Mouse (Mus musculus) neural tube, embryonic 10.5 days (tissue): ENCODE measurements at regions not wholly inside any gene's neighbourhood (a gene's known extent, or its start where the extent isn't known, plus 50 kb on each side); places are given as distances from the start of the nearest gene placed in this dataset.

ENCODE experiments used
- DNase-seq: peaks from one replicate; pipeline ENCODE4 v3.0.0-alpha.2; 2017; ENCODE audit warnings: low spot score; ENCODE audit errors: extremely low spot score

GRCm38 (mm10) chr8:103347158-103347871 lies 561.9 kb upstream of the Cdh11 start:
- no peak for DNase-seq

- no peak for DNase-seq
Observed at GRCm38 (mm10) chr8:103361713-103362112, 576.3 kb upstream of the Cdh11 start.

GRCm38 (mm10) chr8:103370394-103370793 lies 585.0 kb upstream of the Cdh11 start:
- no peak for DNase-seq

- DNase-seq = no peak
Observed at GRCm38 (mm10) chr8:103373007-103373406, 587.6 kb upstream of the Cdh11 start.

GRCm38 (mm10) chr8:103374151-103374550 lies 588.7 kb upstream of the Cdh11 start:
- no peak for DNase-seq

GRCm38 (mm10) chr8:103378545-103378944 lies 593.1 kb upstream of the Cdh11 start:
- DNase-seq = no peak

- DNase-seq = no peak
Observed at GRCm38 (mm10) chr8:103381575-103381974, 596.1 kb upstream of the Cdh11 start.

GRCm38 (mm10) chr8:103391359-103391758 lies 605.9 kb upstream of the Cdh11 start:
- no peak for DNase-seq

GRCm38 (mm10) chr8:103395316-103395715 lies 609.9 kb upstream of the Cdh11 start:
- DNase-seq = no peak

- DNase-seq = no peak
Observed at GRCm38 (mm10) chr8:103398179-103398578, 612.7 kb upstream of the Cdh11 start.

GRCm38 (mm10) chr8:103399466-103399865 lies 614.0 kb upstream of the Cdh11 start:
- no peak for DNase-seq

- no peak for DNase-seq
Observed at GRCm38 (mm10) chr8:103400143-103400542, 614.7 kb upstream of the Cdh11 start.

- DNase-seq = no peak
Observed at GRCm38 (mm10) chr8:103402731-103403130, 617.3 kb upstream of the Cdh11 start.

GRCm38 (mm10) chr8:103403826-103404225 lies 618.4 kb upstream of the Cdh11 start:
- no peak for DNase-seq

- DNase-seq = no peak
Observed at GRCm38 (mm10) chr8:103405787-103406186, 620.3 kb upstream of the Cdh11 start.

GRCm38 (mm10) chr8:103406921-103407320 lies 621.5 kb upstream of the Cdh11 start:
- no peak for DNase-seq

- no peak for DNase-seq
Observed at GRCm38 (mm10) chr8:103407631-103408030, 622.2 kb upstream of the Cdh11 start.

GRCm38 (mm10) chr8:103408411-103408810 lies 623.0 kb upstream of the Cdh11 start:
- DNase-seq = no peak

GRCm38 (mm10) chr8:103409121-103409551 lies 623.7 kb upstream of the Cdh11 start:
- DNase-seq = peak; percentile 60

- DNase-seq = no peak
Observed at GRCm38 (mm10) chr8:103412731-103413130, 627.3 kb upstream of the Cdh11 start.

- no peak for DNase-seq
Observed at GRCm38 (mm10) chr8:103413589-103414575, 628.4 kb upstream of the Cdh11 start.

GRCm38 (mm10) chr8:103422313-103422973 lies 637.0 kb upstream of the Cdh11 start:
- DNase-seq = no peak
